Mouse (Mus musculus) midbrain, embryonic 16.5 days (tissue): ENCODE data around the gene Pih1d1. TPM values are rescaled to one million over a fixed set of nuclear protein-coding genes. Genes with fewer than 3 reads are reported as not detected.

Source experiments
- ATAC-seq: fragments of 200-750 bp; cut with Nextera tagmentation; 2 replicates; pipeline ENCODE4 v1.8.0; 2017; ENCODE audit warnings: moderate TSS enrichment
- H3K27ac ChIP-seq: fragments of 300-500 bp; sonication (generic); 2 replicates; pipeline ENCODE4 v1.5.1; 2014; ENCODE audit warnings: mild to moderate bottlenecking, low read length, mixed read lengths
- H3K27me3 ChIP-seq: fragments of 300-500 bp; sonication (generic); 2 replicates; pipeline ENCODE4 v1.6.1; 2014; ENCODE audit warnings: low read depth, low read length, mixed read lengths; ENCODE audit not compliant: control insufficient read depth, insufficient read depth
- H3K36me3 ChIP-seq: fragments of 300-500 bp; sonication (generic); 2 replicates; pipeline ENCODE4 v1.6.1; 2014; ENCODE audit warnings: mild to moderate bottlenecking, low read length, moderate library complexity, mixed read lengths; ENCODE audit not compliant: control insufficient read depth, insufficient read depth
- H3K4me1 ChIP-seq: fragments of 300-500 bp; sonication (generic); 2 replicates; pipeline ENCODE4 v1.6.1; 2014; ENCODE audit warnings: mild to moderate bottlenecking, low read length, mixed read lengths; ENCODE audit not compliant: control insufficient read depth, insufficient read depth
- H3K4me2 ChIP-seq: fragments of 300-500 bp; sonication (generic); 2 replicates; pipeline ENCODE4 v1.6.1; 2014; ENCODE audit warnings: mild to moderate bottlenecking, low read length, mixed read lengths
- H3K4me3 ChIP-seq: fragments of 300-500 bp; sonication (generic); 2 replicates; pipeline ENCODE4 v1.5.1; 2014; ENCODE audit warnings: low read depth, mild to moderate bottlenecking, low read length, moderate library complexity, mixed read lengths
- H3K9ac ChIP-seq: fragments of 300-500 bp; sonication (generic); 2 replicates; pipeline ENCODE4 v1.6.1; 2014; ENCODE audit warnings: low read depth, low read length, mixed read lengths
- H3K9me3 ChIP-seq: fragments of 300-500 bp; sonication (generic); replicated peaks from 2 replicates; pipeline ENCODE4 v1.6.1; 2014; ENCODE audit warnings: mild to moderate bottlenecking, low read length, mixed read lengths; ENCODE audit not compliant: control insufficient read depth, poor library complexity, severe bottlenecking
- WGBS: fragments of 180-500 bp; shearing (Covaris S2); extraction: QIAGEN DNeasy Blood & Tissue Kit; methylation state at CpG from one replicate; pipeline ENCODE4 v1.1.7; 2014; 5-methylcytosine and 5-hydroxymethylcytosine counted together
- polyA plus RNA-seq: library from polyadenylated mRNA; unstranded; fragments of >200 nt; fragmentation: Nextera tagmentation; extraction: Ambion mirVana; gene quantifications from 2 replicates; pipeline ENCODE4 v1.2.1, GENCODE M21; 2015

Pih1d1 gene
- polyA plus RNA-seq, 1 experiment from 2014 or later = 89.9 TPM

GRCm38 (mm10) chr7:45190186-45190585 lies 36.1 kb downstream of the Pih1d1 start:
- Histone ChIP-seq H3K4me2 (no peak overlapping the region), H3K27ac (no peak overlapping the region), H3K9ac (no peak overlapping the region), H3K27me3 (peaks cover 3% of the 10 kb centered on the region; the same call in 1 of the 2 replicates), H3K4me1 (no peaks in the 10 kb centered on the region), H3K9me3 (no peaks in the 10 kb centered on the region), H3K4me3 (no peak overlapping the region), H3K36me3 (no peaks in the 10 kb centered on the region)
- no peak for ATAC-seq
- 89% methylated on average over 6 of the region's 6 CpGs for WGBS

GRCm38 (mm10) chr7:45191161-45191560 lies 37.1 kb downstream of the Pih1d1 start:
- WGBS = 81% methylated on average over 2 of the region's 2 CpGs

DNA sequence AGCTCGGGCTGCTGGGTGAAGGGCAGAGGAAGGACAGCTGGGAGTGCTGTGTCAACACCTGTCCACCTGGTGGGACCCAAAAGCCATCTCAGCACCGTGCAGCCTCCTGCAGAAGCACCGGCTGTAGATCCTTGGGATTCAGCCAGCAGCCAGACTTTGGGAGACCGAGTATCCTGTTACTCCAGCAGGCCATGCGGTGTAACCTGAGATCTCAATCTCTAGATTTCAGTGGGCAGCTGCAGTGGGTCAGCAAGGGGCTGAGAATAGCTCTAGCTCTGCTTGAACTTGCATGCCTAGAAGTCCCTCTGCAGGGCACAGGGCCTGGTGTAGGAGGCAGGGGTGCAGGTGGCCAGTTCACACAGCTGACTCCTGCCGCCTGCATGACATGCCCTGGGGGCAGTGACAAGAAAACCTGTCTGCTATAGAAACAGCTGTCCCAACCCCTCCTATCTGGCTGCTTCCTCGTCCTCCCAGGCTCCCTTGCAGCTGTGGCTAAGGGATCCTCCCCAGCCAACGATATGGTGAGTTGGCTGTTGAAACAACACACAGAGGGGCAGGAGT lies 37.8 kb downstream of the Pih1d1 start:
- no peaks in the 10 kb centered on the region for H3K4me1 ChIP-seq
- no peak for ATAC-seq
- H3K9me3 ChIP-seq = no peaks in the 10 kb centered on the region
- 28% methylated on average over 8 of the region's 8 CpGs for WGBS
- no peak overlapping the region for H3K9ac ChIP-seq
- H3K27ac ChIP-seq = no peak overlapping the region
- no peak overlapping the region for H3K4me3 ChIP-seq
- H3K27me3 ChIP-seq = peaks cover 3% of the 10 kb centered on the region; the same call in 1 of the 2 replicates
- no peak overlapping the region for H3K4me2 ChIP-seq
- no peaks in the 10 kb centered on the region for H3K36me3 ChIP-seq

More at GRCm38 (mm10) chr7:45191161-45191560, 37.1 kb downstream of the Pih1d1 start:
- Histone ChIP-seq H3K27ac (no peak overlapping the region), H3K9me3 (no peaks in the 10 kb centered on the region), H3K4me1 (no peaks in the 10 kb centered on the region), H3K9ac (no peak overlapping the region), H3K36me3 (no peaks in the 10 kb centered on the region), H3K4me2 (no peak overlapping the region), H3K27me3 (peaks cover 3% of the 10 kb centered on the region; the same call in 1 of the 2 replicates), H3K4me3 (no peak overlapping the region)
- no peak for ATAC-seq

- Histone ChIP-seq H3K4me1 (no peaks in the 10 kb centered on the region), H3K9ac (no peak overlapping the region), H3K4me3 (no peak overlapping the region), H3K9me3 (no peaks in the 10 kb centered on the region), H3K36me3 (no peaks in the 10 kb centered on the region), H3K27me3 (peaks cover 1% of the 10 kb centered on the region; the same call in 1 of the 2 replicates), H3K27ac (no peak overlapping the region), H3K4me2 (no peak overlapping the region)
- no peak for ATAC-seq
- WGBS = 82% methylated on average over 7 of the region's 7 CpGs
Measured at GRCm38 (mm10) chr7:45192585-45193310, 38.6 kb downstream of the Pih1d1 start.

DNA sequence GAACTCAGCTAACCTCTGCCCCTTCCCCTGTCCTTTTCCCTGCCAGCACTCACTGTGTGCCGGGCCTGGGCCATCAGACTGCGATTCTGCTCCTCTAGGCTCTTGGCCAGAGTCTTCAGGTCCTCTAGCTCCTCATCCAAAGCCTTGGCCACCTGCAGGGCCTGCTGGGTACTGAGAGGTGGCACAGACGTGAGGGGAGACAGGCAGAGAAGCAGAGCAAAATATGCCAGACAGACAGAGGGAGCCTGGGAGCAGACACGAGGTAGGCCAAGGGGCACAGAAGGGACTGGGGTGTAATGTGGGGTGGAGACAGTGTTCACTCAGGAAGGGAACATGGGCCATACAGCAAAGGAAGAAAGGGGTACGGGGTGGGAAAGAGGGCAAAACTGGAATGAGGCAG lies 39.3 kb downstream of the Pih1d1 start:
- H3K4me3 ChIP-seq = no peak overlapping the region
- no peaks in the 10 kb centered on the region for H3K27me3 ChIP-seq
- H3K9ac ChIP-seq = no peak overlapping the region
- ATAC-seq = no peak
- H3K9me3 ChIP-seq = no peaks in the 10 kb centered on the region
- peaks cover 2% of the 10 kb centered on the region; the same call in 1 of the 2 replicates for H3K4me1 ChIP-seq
- WGBS = 67% methylated on average over 5 of the region's 5 CpGs
- no peak overlapping the region for H3K27ac ChIP-seq
- H3K4me2 ChIP-seq = no peak overlapping the region
- no peaks in the 10 kb centered on the region for H3K36me3 ChIP-seq

- no peak overlapping the region for H3K4me2 ChIP-seq
- no peaks in the 10 kb centered on the region for H3K27me3 ChIP-seq
- H3K27ac ChIP-seq = no peak overlapping the region
- WGBS = 72% methylated on average over 17 of the region's 17 CpGs
- H3K9me3 ChIP-seq = no peaks in the 10 kb centered on the region
- H3K36me3 ChIP-seq = no peaks in the 10 kb centered on the region
- H3K4me3 ChIP-seq = no peak overlapping the region
- H3K9ac ChIP-seq = no peak overlapping the region
- peaks cover 2% of the 10 kb centered on the region; the same call in 1 of the 2 replicates for H3K4me1 ChIP-seq
- ATAC-seq = no peak
Measured at GRCm38 (mm10) chr7:45193871-45194785, 40.0 kb downstream of the Pih1d1 start.

DNA sequence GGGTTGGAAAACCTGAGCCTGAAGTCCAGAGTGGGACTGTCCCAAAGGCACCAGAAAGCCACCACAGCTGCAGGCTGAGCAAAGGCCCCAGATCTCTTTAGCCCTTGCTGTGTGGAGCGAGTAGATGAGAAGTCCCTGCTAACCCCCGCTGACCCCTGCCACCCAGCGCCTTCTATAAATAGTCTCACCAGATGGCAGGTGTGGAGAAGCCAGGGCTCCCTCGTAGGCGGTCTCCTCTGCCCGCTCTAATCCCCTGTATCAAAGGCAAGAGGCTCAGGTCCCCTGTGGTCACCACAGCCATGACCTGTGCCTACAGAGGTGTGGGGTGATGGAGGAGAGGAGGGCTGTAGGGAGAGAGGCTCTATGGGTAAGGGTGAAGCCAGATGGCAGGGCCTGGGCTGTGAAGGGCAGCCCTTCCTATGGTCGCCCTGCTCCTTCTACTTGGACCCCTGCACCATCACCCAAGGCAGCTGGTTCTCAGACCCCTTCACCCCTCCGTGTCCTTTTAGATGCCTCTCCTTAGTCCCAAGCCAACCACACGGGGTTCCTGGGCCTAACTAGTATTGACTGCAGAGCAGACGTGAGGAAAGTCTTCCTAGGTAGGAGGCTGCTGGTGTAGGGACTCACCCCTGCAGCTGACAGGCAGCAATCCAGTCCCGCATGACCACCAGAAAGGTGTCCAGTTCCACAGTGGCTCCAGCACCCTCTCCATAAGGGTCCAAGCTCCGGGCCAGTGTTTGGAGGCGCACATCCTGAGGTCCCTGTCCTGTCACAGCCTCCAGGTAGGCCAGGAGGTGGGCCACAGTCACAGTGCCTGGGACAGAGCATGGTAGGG lies 41.5 kb downstream of the Pih1d1 start:
- Histone ChIP-seq H3K36me3 (no peaks in the 10 kb centered on the region), H3K4me2 (no peak overlapping the region), H3K9ac (0 out of 2 replicates have a peak overlapping the region, but pooled peaks have one; percentile 30), H3K4me3 (no peak overlapping the region), H3K27me3 (no peaks in the 10 kb centered on the region), H3K9me3 (no peaks in the 10 kb centered on the region), H3K27ac (no peak overlapping the region), H3K4me1 (peaks cover 2% of the 10 kb centered on the region; the same call in 1 of the 2 replicates)
- 57% methylated on average over 13 of the region's 13 CpGs for WGBS
- ATAC-seq = no peak

DNA sequence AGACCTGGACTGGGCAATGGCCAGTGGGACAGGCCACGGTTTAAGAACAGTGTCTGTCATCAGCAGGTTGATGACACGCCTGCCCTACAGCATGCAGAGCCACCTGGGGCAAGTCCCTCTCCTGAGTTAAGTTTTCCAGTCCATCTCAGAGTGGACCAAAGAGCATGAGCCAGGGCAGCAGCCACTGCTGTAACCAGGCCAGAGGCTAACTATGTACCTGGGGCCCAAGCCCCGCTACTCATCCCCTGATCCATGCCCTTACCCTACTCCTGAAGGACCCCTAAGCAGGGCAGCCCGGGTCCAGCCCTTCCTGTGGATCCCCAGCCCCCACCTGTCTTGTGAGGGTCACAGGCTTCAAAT lies 42.1 kb downstream of the Pih1d1 start:
- no peak for ATAC-seq
- Histone ChIP-seq H3K4me2 (no peak overlapping the region), H3K4me3 (no peak overlapping the region), H3K9ac (no peak overlapping the region), H3K4me1 (peaks cover 2% of the 10 kb centered on the region; the same call in 1 of the 2 replicates), H3K36me3 (no peaks in the 10 kb centered on the region), H3K27ac (no peak overlapping the region), H3K27me3 (no peaks in the 10 kb centered on the region), H3K9me3 (no peaks in the 10 kb centered on the region)
- 80% methylated on average over 4 of the region's 4 CpGs for WGBS
